In the genomic region with DNA sequence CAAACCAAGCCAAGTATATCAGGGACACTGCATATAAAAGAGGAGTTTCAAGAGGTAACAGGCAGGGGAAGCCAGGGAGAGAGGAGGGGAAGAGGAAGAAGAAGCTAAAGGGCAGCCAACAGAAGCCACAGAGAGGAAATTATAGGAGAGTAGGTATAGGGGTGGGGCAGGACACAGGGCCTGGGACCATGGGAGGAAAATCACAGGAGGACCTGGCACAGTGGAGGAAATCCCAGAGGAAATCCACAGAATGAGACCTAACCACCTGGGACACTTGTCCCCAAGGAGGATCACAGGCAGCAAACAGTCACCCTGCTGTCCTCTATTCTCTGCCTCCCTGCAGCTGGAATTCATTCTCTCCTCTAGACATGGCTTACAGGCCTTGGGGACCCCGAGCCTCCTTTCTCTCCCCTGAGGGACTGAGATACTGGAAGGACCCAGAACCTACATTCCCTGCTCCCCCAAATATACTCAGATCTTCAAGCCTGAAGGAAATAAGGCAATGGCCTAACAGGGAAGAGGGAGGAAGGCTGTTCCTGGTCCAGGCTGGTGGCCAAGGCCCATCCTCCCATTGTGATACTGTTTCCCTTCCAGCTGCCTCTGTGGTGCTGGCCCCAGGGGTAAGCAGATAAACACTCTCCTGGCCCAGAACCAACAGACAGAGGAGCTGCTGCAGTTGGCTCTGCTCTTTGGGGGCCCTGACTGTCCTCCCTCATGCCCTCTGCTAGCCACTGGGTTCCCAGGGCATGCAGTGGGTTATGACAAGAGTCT, we compare ENCODE assay signal across 10 mouse cellular contexts. TPM values are rescaled to one million over a fixed set of nuclear protein-coding genes. Genes with fewer than 3 reads are reported as not detected.
DNase-seq lines count a peak whose midpoint lies in the region; ATAC-seq lines count a peak whose summit lies in the region.
"Had no signal": no experiment of that assay in that cellular context is flagged by ENCODE, and none has a peak within 500 bp of the region (broad histone marks: within the 10 kb centered on the region; RNA-seq: fewer than 3 reads in every experiment).

No protein-coding gene starts in this region.

- peak overlapping the region; percentile 61 for H3K27ac ChIP-seq in kidney, embryonic 15.5 days
- H3K27ac ChIP-seq: macrophage had no signal

- no peak for DNase-seq in frontal cortex, postnatal 10 days (ENCODE audit: low spot score in 2 of 2)
- DNase-seq in ovary, postnatal 14 days (ENCODE audit: low spot score): peak; percentile 3
- no peak for DNase-seq in ovary, postnatal 10 days (ENCODE audit: low spot score)
- DNase-seq in testis, postnatal 14 days (ENCODE audit: low spot score): peak; percentile 33
- no peak for DNase-seq in thymus, postnatal 25 days
- no peak for DNase-seq in T-cell, adult 2 months (ENCODE audit: low spot score)

- peaks cover 4% of the 10 kb centered on the region; the same call in 1 of the 2 replicates for H3K4me1 ChIP-seq in kidney, embryonic 15.5 days

- no peak overlapping the region for H3K4me3 ChIP-seq in kidney, embryonic 15.5 days (replicated peaks)

- H3K9ac ChIP-seq in kidney, embryonic 15.5 days: no peak overlapping the region

- H3K9me3 ChIP-seq in kidney, embryonic 15.5 days (replicated peaks): no peaks in the 10 kb centered on the region

- 74% methylated on average over 1 of the region's 1 CpGs for WGBS in kidney, embryonic 15.5 days

- H3K36me3 ChIP-seq in kidney, embryonic 15.5 days: no peaks in the 10 kb centered on the region

- H3K27me3 ChIP-seq in kidney, embryonic 15.5 days: no peaks in the 10 kb centered on the region

- ATAC-seq in frontal cortex, adult (ENCODE audit: low TSS enrichment): peak; percentile 59
- ATAC-seq in kidney, embryonic 15.5 days (replicated peaks; ENCODE audit: low FRiP score): peak; percentile 73; the same call in 1 of the 2 replicates
- ATAC-seq: CD4-positive, CD25-positive, alpha-beta regulatory T cell, adult 4 months had no signal

- no peak overlapping the region for H3K4me2 ChIP-seq in kidney, embryonic 15.5 days

RNA-seq across cellular contexts. Expression of a gene that starts 47.7 kb away (rescaled TPM):
- 4.1 and 4.8 TPM in 2 replicates for polyA plus RNA-seq in kidney, embryonic 15.5 days (2015; fragmentation: Nextera tagmentation; extraction: Ambion mirVana)
- polyA plus RNA-seq: CD4-positive, CD25-positive, alpha-beta regulatory T cell, adult 4 months; macrophage had no signal

Comparison
In these comparisons a context has a peak if more than half of its experiments do, and no peak if none do; other contexts are left out.
1. DNase-seq: peak in ovary, postnatal 14 days (single experiment) and testis, postnatal 14 days (single experiment); none in frontal cortex, postnatal 10 days (0 of 2), ovary, postnatal 10 days (single experiment), thymus, postnatal 25 days (single experiment) and T-cell, adult 2 months (single experiment).